Mouse (Mus musculus) heart, adult 2 months (tissue): Measurements from ENCODE around the gene Scel. TPM values are rescaled to one million over a fixed set of nuclear protein-coding genes. Genes with fewer than 3 reads are reported as not detected.

Source experiments
- DNase-seq, 2 experiments: peaks; one replicate each; pipeline ENCODE4 v3.0.0; 2021
- H3K27ac ChIP-seq: fragments of 200-600 bp; 2 replicates; pipeline ENCODE4 v1.8.1; 2022
- H3K27me3 ChIP-seq: fragments of 200-500 bp; 2 replicates; pipeline ENCODE4 v1.6.1; 2012; ENCODE audit warnings: mild to moderate bottlenecking, low read length, inconsistent platforms, mixed read lengths; ENCODE audit not compliant: control insufficient read depth, insufficient read depth
- H3K36me3 ChIP-seq: fragments of 200-500 bp; 2 replicates; pipeline ENCODE4 v1.6.1; 2012; ENCODE audit warnings: low read length, inconsistent platforms; ENCODE audit not compliant: control insufficient read depth, insufficient read depth
- H3K4me1 ChIP-seq: fragments of 200-500 bp; 2 replicates; pipeline ENCODE4 v1.6.1; 2011; ENCODE audit warnings: low read length; ENCODE audit not compliant: control insufficient read depth, insufficient read depth
- H3K4me3 ChIP-seq: fragments of 200-600 bp; 2 replicates; pipeline ENCODE4 v1.8.1; 2022
- H3K79me2 ChIP-seq: fragments of 200-500 bp; replicated peaks from 2 replicates; pipeline ENCODE4 v1.6.1; 2012; ENCODE audit warnings: mild to moderate bottlenecking, inconsistent platforms, low read length, moderate library complexity, mixed read lengths; ENCODE audit not compliant: control insufficient read depth, insufficient read depth
- H3K9ac ChIP-seq: fragments of 200-500 bp; 2 replicates; pipeline ENCODE4 v1.6.1; 2012; ENCODE audit warnings: low read depth, mild to moderate bottlenecking, control low read depth, inconsistent platforms, low read length, mixed read lengths
- CTCF ChIP-seq: fragments of 200-600 bp; IDR thresholded peaks from 2 replicates; pipeline ENCODE4 v1.8.1; 2022; ENCODE audit warnings: antibody characterized with exemption, mild to moderate bottlenecking, moderate library complexity
- EP300 ChIP-seq: fragments of 200-500 bp; IDR thresholded peaks from 2 replicates; pipeline ENCODE4 v1.6.1; 2011; ENCODE audit warnings: low read depth, low read length, control low read depth; ENCODE audit not compliant: insufficient read depth
- POLR2A ChIP-seq: fragments of 200-500 bp; IDR thresholded peaks from 2 replicates; pipeline ENCODE4 v1.6.1; 2011; ENCODE audit warnings: mild to moderate bottlenecking, low read depth, low read length, control low read depth; ENCODE audit not compliant: insufficient read depth
- WGBS: fragments of 180-500 bp; shearing (Covaris S2); methylation state at CpG from one replicate; pipeline ENCODE4 v1.1.7; 2018; 5-methylcytosine and 5-hydroxymethylcytosine counted together
- intact Hi-C: fragments of 180-260 bp; cut with DNase I; formaldehyde crosslinking; loops from one replicate; pipeline ENCODE4 v1.15.1; 2025
- microRNA-seq, 2 experiments: library from miRNA; unstranded; fragments of <30 nt; microRNA quantifications; one replicate each; pipeline ENCODE4 v1.2.0; 2021
- polyA plus RNA-seq: library from polyadenylated mRNA; depleted of rRNA; stranded (reverse); fragments of >200 nt; gene quantifications from 2 replicates; pipeline ENCODE4 v1.2.3, GENCODE M21; 2012; rRNA removed
- total RNA-seq, 2 experiments: library from RNA; stranded (reverse); gene quantifications; 2 replicates each; pipeline ENCODE4 v1.2.3; 2021

The Scel gene
- total and polyA plus RNA-seq, 3 experiments, result 0.11 to 0.42 (median 0.21) TPM

- H3K4me3 ChIP-seq, result no peak overlapping the region; the same call in 1 of the 2 replicates
- H3K4me1 ChIP-seq, result no peaks in the 10 kb centered on the region
- TF ChIP-seq CTCF (no peak), EP300 (no peak)
- H3K27me3 ChIP-seq, result peaks cover 15% of the 10 kb centered on the region
- H3K9ac ChIP-seq, result no peak overlapping the region
- WGBS, result 7% methylated on average over 11 of the region's 11 CpGs
- H3K79me2 ChIP-seq, result no peaks in the 10 kb centered on the region
- intact Hi-C loops, result no loop called here
- H3K36me3 ChIP-seq, result no peaks in the 10 kb centered on the region
- H3K27ac ChIP-seq, result no peak overlapping the region
- DNase-seq, result no peak
These were observed 138.0 kb downstream of the Scel start for GRCm38 (mm10) chr14:103651106-103651505.

GRCm38 (mm10) chr14:103651562-103651961 is 138.4 kb downstream of the Scel start:
- intact Hi-C loops, result no loop called here
- Histone ChIP-seq H3K36me3 (no peaks in the 10 kb centered on the region), H3K79me2 (no peaks in the 10 kb centered on the region), H3K27ac (no peak overlapping the region), H3K4me1 (no peaks in the 10 kb centered on the region), H3K27me3 (peaks cover 15% of the 10 kb centered on the region), H3K4me3 (no peak overlapping the region), H3K9ac (no peak overlapping the region)
- no peak for TF ChIP-seq POLR2A
- no peak for TF ChIP-seq CTCF
- no peak for TF ChIP-seq EP300
- DNase-seq, result no peak
- WGBS, result 66% methylated on average over 2 of the region's 2 CpGs

GRCm38 (mm10) chr14:103652524-103652923 is 139.4 kb downstream of the Scel start:
- TF ChIP-seq CTCF, result no peak
- TF ChIP-seq EP300, result no peak
- TF ChIP-seq POLR2A, result no peak
- Histone ChIP-seq H3K4me3 (no peak overlapping the region), H3K4me1 (no peaks in the 10 kb centered on the region), H3K27ac (no peak overlapping the region), H3K9ac (no peak overlapping the region), H3K36me3 (no peaks in the 10 kb centered on the region), H3K79me2 (no peaks in the 10 kb centered on the region), H3K27me3 (peaks cover 15% of the 10 kb centered on the region)
- 84% methylated on average over 5 of the region's 5 CpGs for WGBS
- no peak for DNase-seq
- intact Hi-C loops, result no loop called here

- no peak for DNase-seq
- 66% methylated on average over 5 of the region's 5 CpGs for WGBS
- Histone ChIP-seq H3K27ac (no peak overlapping the region), H3K27me3 (peaks cover 13% of the 10 kb centered on the region), H3K4me3 (no peak overlapping the region), H3K9ac (no peak overlapping the region), H3K4me1 (no peaks in the 10 kb centered on the region), H3K79me2 (no peaks in the 10 kb centered on the region), H3K36me3 (no peaks in the 10 kb centered on the region)
- TF ChIP-seq EP300 (no peak), CTCF (no peak), POLR2A (no peak)
- intact Hi-C loops, result no loop called here
These were observed 140.7 kb downstream of the Scel start for GRCm38 (mm10) chr14:103653800-103654199.

- H3K27me3 ChIP-seq, result peaks cover 5% of the 10 kb centered on the region
- H3K36me3 ChIP-seq, result no peaks in the 10 kb centered on the region
- no peak for DNase-seq
- WGBS, result 45% methylated on average over 5 of the region's 5 CpGs
- no peak overlapping the region for H3K4me3 ChIP-seq
- intact Hi-C loops, result no loop called here
- no peaks in the 10 kb centered on the region for H3K79me2 ChIP-seq
- no peak overlapping the region for H3K9ac ChIP-seq
- TF ChIP-seq EP300 (no peak), CTCF (no peak), POLR2A (no peak)
- no peak overlapping the region for H3K27ac ChIP-seq
- no peaks in the 10 kb centered on the region for H3K4me1 ChIP-seq
These were observed 142.3 kb downstream of the Scel start for GRCm38 (mm10) chr14:103655448-103655847.

- TF ChIP-seq POLR2A, result no peak
- no peak for TF ChIP-seq EP300
- no peak for TF ChIP-seq CTCF
- 63% methylated on average over 4 of the region's 4 CpGs for WGBS
- no peak overlapping the region for H3K9ac ChIP-seq
- no peak for DNase-seq
- intact Hi-C loops, result no loop called here
- H3K79me2 ChIP-seq, result no peaks in the 10 kb centered on the region
- no peaks in the 10 kb centered on the region for H3K36me3 ChIP-seq
- no peak overlapping the region for H3K4me3 ChIP-seq
- H3K27me3 ChIP-seq, result no peaks in the 10 kb centered on the region
- no peaks in the 10 kb centered on the region for H3K4me1 ChIP-seq
- H3K27ac ChIP-seq, result no peak overlapping the region
These were observed 144.7 kb downstream of the Scel start for GRCm38 (mm10) chr14:103657876-103658275.

Small RNA genes lying within 50 kb of the gene (microRNA-seq; reads per million reads assigned to microRNA genes)
- 0 reads per million in 2 experiments for gene Gm22877

Other genes starting within 250 kb of the Scel start
- gene Mycbp2, start 166.5 kb upstream of the Scel start, total RNA-seq, result 10 to 100 TPM; 26.6 to 27.5 TPM
- 12.6 and 19.0 TPM in 2 replicates for gene Mycbp2, start 166.5 kb upstream of the Scel start, polyA plus RNA-seq
- gene Slain1, start 136.9 kb downstream of the Scel start, total RNA-seq, result under 1 TPM; 0.10 to 0.41 TPM
- gene Slain1, start 136.9 kb downstream of the Scel start, polyA plus RNA-seq, result 0.38 and 0.43 TPM in 2 replicates